Mouse (Mus musculus) stomach, postnatal 0 days (tissue): Measurements from ENCODE around the gene Timm13. TPM values are rescaled to one million over a fixed set of nuclear protein-coding genes. Genes with fewer than 3 reads are reported as not detected.

Experiments used
- ATAC-seq: fragments of 200-750 bp; cut with Nextera tagmentation; 2 replicates; pipeline ENCODE4 v1.8.0; 2017; ENCODE audit not compliant: low FRiP score, low TSS enrichment
- DNase-seq: peaks from one replicate; pipeline ENCODE4 v3.0.0-alpha.2; 2016; ENCODE audit warnings: low spot score
- H3K27ac ChIP-seq: fragments of 300-500 bp; sonication (generic); replicated peaks from 2 replicates; pipeline ENCODE4 v1.5.1; 2014; ENCODE audit warnings: mild to moderate bottlenecking, control low read depth
- H3K27me3 ChIP-seq: fragments of 300-500 bp; sonication (generic); 2 replicates; pipeline ENCODE4 v1.6.1; 2014; ENCODE audit warnings: low read length; ENCODE audit not compliant: control insufficient read depth, insufficient read depth
- H3K36me3 ChIP-seq: fragments of 300-500 bp; sonication (generic); 2 replicates; pipeline ENCODE4 v1.6.1; 2014; ENCODE audit warnings: low read length, mixed read lengths; ENCODE audit not compliant: control insufficient read depth, insufficient read depth
- H3K4me1 ChIP-seq: fragments of 300-500 bp; sonication (generic); replicated peaks from 2 replicates; pipeline ENCODE4 v1.6.1; 2014; ENCODE audit warnings: antibody characterized with exemption; ENCODE audit not compliant: control insufficient read depth, insufficient read depth
- H3K4me2 ChIP-seq: fragments of 300-500 bp; sonication (generic); replicated peaks from 2 replicates; pipeline ENCODE4 v1.6.1; 2014; ENCODE audit warnings: low read depth, mild to moderate bottlenecking, control low read depth, moderate library complexity
- H3K4me3 ChIP-seq: fragments of 300-500 bp; sonication (generic); 2 replicates; pipeline ENCODE4 v1.5.1; 2014; ENCODE audit warnings: low read depth, low read length, control low read depth
- H3K9ac ChIP-seq: fragments of 300-500 bp; sonication (generic); 2 replicates; pipeline ENCODE4 v1.6.1; 2014; ENCODE audit warnings: mild to moderate bottlenecking, low read length, control low read depth, mixed read lengths
- H3K9me3 ChIP-seq: fragments of 300-500 bp; sonication (generic); 2 replicates; pipeline ENCODE4 v1.6.1; 2016; ENCODE audit warnings: low read length; ENCODE audit not compliant: control insufficient read depth
- CTCF ChIP-seq: IDR thresholded peaks from 2 replicates; pipeline ENCODE4 v1.5.1; 2016; ENCODE audit warnings: antibody characterized with exemption, low read depth, mild to moderate bottlenecking, moderate library complexity
- EP300 ChIP-seq: optimal IDR thresholded peaks from 2 replicates; pipeline ENCODE3; 2016; ENCODE audit warnings: antibody characterized with exemption
- WGBS: fragments of 180-500 bp; shearing (Covaris S2); extraction: QIAGEN DNeasy Blood & Tissue Kit; methylation state at CpG from one replicate; pipeline ENCODE4 v1.1.7; 2014; 5-methylcytosine and 5-hydroxymethylcytosine counted together
- polyA plus RNA-seq: library from polyadenylated mRNA; unstranded; fragments of >200 nt; fragmentation: Nextera tagmentation; extraction: Ambion mirVana; gene quantifications from 2 replicates; pipeline ENCODE4 v1.2.1, GENCODE M21; 2015

The Timm13 gene
- polyA plus RNA-seq, 1 experiment from 2014 or later = 304 TPM

- peak overlapping the region; percentile 59 for H3K4me2 ChIP-seq
- no peaks in the 10 kb centered on the region for H3K36me3 ChIP-seq
- TF ChIP-seq EP300 (no peak), CTCF (no peak)
- H3K27me3 ChIP-seq = no peaks in the 10 kb centered on the region
- H3K27ac ChIP-seq = peak overlapping the region; percentile 91
- no peaks in the 10 kb centered on the region for H3K9me3 ChIP-seq
- peak; percentile 52 for ATAC-seq
- peak overlapping the region; percentile 31 for H3K4me3 ChIP-seq
- 1% methylated on average over 28 of the region's 28 CpGs for WGBS
- peak; percentile 96 for DNase-seq
- peaks cover 49% of the 10 kb centered on the region for H3K4me1 ChIP-seq
- H3K9ac ChIP-seq = peak overlapping the region; percentile 23
Observed at GRCm38 (mm10) chr10:80939671-80940070, 38.9 kb upstream of the Timm13 start.

- Histone ChIP-seq H3K4me2 (peak overlapping the region; percentile 59), H3K27me3 (no peaks in the 10 kb centered on the region), H3K27ac (peak overlapping the region; percentile 91), H3K4me3 (no peak overlapping the region), H3K4me1 (peaks cover 49% of the 10 kb centered on the region), H3K9me3 (no peaks in the 10 kb centered on the region), H3K36me3 (no peaks in the 10 kb centered on the region), H3K9ac (0 out of 2 replicates have a peak overlapping the region, but pooled peaks have one; percentile 23)
- ATAC-seq (peak; percentile 1; the same call in 1 of the 2 replicates), DNase-seq (peak; percentile 61)
- WGBS = 12% methylated on average over 15 of the region's 15 CpGs
- TF ChIP-seq CTCF (no peak), EP300 (no peak)
Observed at GRCm38 (mm10) chr10:80938831-80939550, 38.2 kb upstream of the Timm13 start.

- Histone ChIP-seq H3K9ac (0 out of 2 replicates have a peak overlapping the region, but pooled peaks have one; percentile 41), H3K4me1 (peaks cover 56% of the 10 kb centered on the region), H3K9me3 (no peaks in the 10 kb centered on the region), H3K36me3 (no peaks in the 10 kb centered on the region), H3K27me3 (no peaks in the 10 kb centered on the region), H3K4me2 (peak overlapping the region; percentile 12; the same call in 1 of the 2 replicates), H3K27ac (peak overlapping the region; percentile 91), H3K4me3 (no peak overlapping the region)
- ATAC-seq = peak; percentile 55
- TF ChIP-seq CTCF = no peak
- TF ChIP-seq EP300 = no peak
- WGBS = 27% methylated on average over 8 of the region's 8 CpGs
- peak; percentile 96 for DNase-seq
Observed at GRCm38 (mm10) chr10:80937646-80938045, 36.9 kb upstream of the Timm13 start.

GRCm38 (mm10) chr10:80936810-80937164 lies 36.0 kb upstream of the Timm13 start:
- no peaks in the 10 kb centered on the region for H3K36me3 ChIP-seq
- WGBS = 14% methylated on average over 6 of the region's 6 CpGs
- no peaks in the 10 kb centered on the region for H3K9me3 ChIP-seq
- peaks cover 60% of the 10 kb centered on the region for H3K4me1 ChIP-seq
- H3K4me3 ChIP-seq = peak overlapping the region; percentile 27; the same call in 1 of the 2 replicates
- no peak for TF ChIP-seq CTCF
- TF ChIP-seq EP300 = no peak
- H3K27me3 ChIP-seq = no peaks in the 10 kb centered on the region
- DNase-seq = no peak
- peak overlapping the region; percentile 68 for H3K4me2 ChIP-seq
- ATAC-seq = no peak
- peak overlapping the region; percentile 91 for H3K27ac ChIP-seq
- peak overlapping the region; percentile 61 for H3K9ac ChIP-seq

- peak overlapping the region; percentile 69 for H3K27ac ChIP-seq
- DNase-seq = peak; percentile 85
- H3K4me2 ChIP-seq = peak overlapping the region; percentile 68
- no peaks in the 10 kb centered on the region for H3K9me3 ChIP-seq
- TF ChIP-seq CTCF (no peak), EP300 (no peak)
- H3K4me3 ChIP-seq = peak overlapping the region; percentile 27
- WGBS = 2% methylated on average over 37 of the region's 37 CpGs
- peaks cover 59% of the 10 kb centered on the region for H3K4me1 ChIP-seq
- no peaks in the 10 kb centered on the region for H3K36me3 ChIP-seq
- H3K27me3 ChIP-seq = no peaks in the 10 kb centered on the region
- peak overlapping the region; percentile 61 for H3K9ac ChIP-seq
- ATAC-seq = peak; percentile 17; the same call in 1 of the 2 replicates
Observed at GRCm38 (mm10) chr10:80936135-80936809, 35.5 kb upstream of the Timm13 start.

GRCm38 (mm10) chr10:80935698-80936097 lies 34.9 kb upstream of the Timm13 start:
- Histone ChIP-seq H3K27ac (peak overlapping the region; percentile 69), H3K4me1 (peaks cover 54% of the 10 kb centered on the region), H3K4me2 (peak overlapping the region; percentile 68), H3K27me3 (no peaks in the 10 kb centered on the region), H3K9ac (no peak overlapping the region), H3K9me3 (no peaks in the 10 kb centered on the region), H3K4me3 (peak overlapping the region; percentile 27), H3K36me3 (no peaks in the 10 kb centered on the region)
- no peak for ATAC-seq
- TF ChIP-seq CTCF (no peak), EP300 (no peak)
- WGBS = 16% methylated on average over 16 of the region's 17 CpGs
- DNase-seq = no peak
